Mouse (Mus musculus) left cerebral cortex, postnatal 4 days (tissue): ENCODE measurements around the gene Bcl10. TPM values are rescaled to one million over a fixed set of nuclear protein-coding genes. Genes with fewer than 3 reads are reported as not detected.
"Not testable (repeated sequence)": the region's sequence is repeated elsewhere in the genome, so short reads cannot be mapped to it uniquely, and the experiment has no call there.

Experiments
- DNase-seq: peaks from one replicate; pipeline ENCODE4 v3.0.0-alpha.2; 2022
- intact Hi-C: fragments of 180-260 bp; cut with DNase I; formaldehyde crosslinking; loops from one replicate; pipeline ENCODE4 v1.15.1; 2025
- total RNA-seq, 2 experiments: library from RNA; stranded (reverse); gene quantifications; 2 replicates each; pipeline ENCODE4 v1.2.3; 2021

Gene Bcl10
- total RNA-seq, result 10 to 100 TPM; 18.3 to 19.4 TPM

- intact Hi-C loops, result no loop called here
- no peak for DNase-seq
These were observed at the start of gene Bcl10 for GRCm38 (mm10) chr3:145922019-145922854. Gene Bcl10 (plus strand): TSS chr3:145922804.

- DNase-seq, result no peak
- intact Hi-C loops, result no loop called here
These were observed 49.3 kb upstream of the Bcl10 start for GRCm38 (mm10) chr3:145873271-145873670.

GRCm38 (mm10) chr3:145874126-145874525 is 48.5 kb upstream of the Bcl10 start:
- intact Hi-C loops, result no loop called here
- peak; percentile 45 for DNase-seq

- intact Hi-C loops, result no loop called here
- DNase-seq, result no peak
These were observed 46.5 kb upstream of the Bcl10 start for GRCm38 (mm10) chr3:145876120-145876519.

GRCm38 (mm10) chr3:145878867-145879266 is 43.7 kb upstream of the Bcl10 start:
- intact Hi-C loops, DNase-seq: not testable (repeated sequence)

- no peak for DNase-seq
- intact Hi-C loops, result no loop called here
These were observed 42.3 kb upstream of the Bcl10 start for GRCm38 (mm10) chr3:145880335-145880734.

GRCm38 (mm10) chr3:145882076-145882874 is 40.3 kb upstream of the Bcl10 start:
- intact Hi-C loops, result no loop called here
- DNase-seq, result no peak

- intact Hi-C loops, result no loop called here
These were observed 39.4 kb upstream of the Bcl10 start for GRCm38 (mm10) chr3:145883233-145883632.

GRCm38 (mm10) chr3:145885376-145885775 is 37.2 kb upstream of the Bcl10 start:
- DNase-seq, result peak; percentile 50

More at GRCm38 (mm10) chr3:145883233-145883632, 39.4 kb upstream of the Bcl10 start:
- DNase-seq, result no peak

GRCm38 (mm10) chr3:145885851-145886464 is 36.6 kb upstream of the Bcl10 start:
- no peak for DNase-seq
- intact Hi-C loops, result no loop called here

More at GRCm38 (mm10) chr3:145885376-145885775, 37.2 kb upstream of the Bcl10 start:
- intact Hi-C loops, result no loop called here

- DNase-seq, result no peak
- intact Hi-C loops, result no loop called here
These were observed 35.1 kb upstream of the Bcl10 start for GRCm38 (mm10) chr3:145887430-145887971.

- intact Hi-C loops, result loop anchor here (10.0 kb wide), 1 partner anchor 136 kb away; the partner anchor contains the start of gene Ddah1
- peak; percentile 37 for DNase-seq
These were observed 32.1 kb upstream of the Bcl10 start for GRCm38 (mm10) chr3:145890346-145891132.

GRCm38 (mm10) chr3:145892451-145892850 is 30.2 kb upstream of the Bcl10 start:
- DNase-seq, result no peak
- intact Hi-C loops, result loop anchor here (10.0 kb wide), 1 partner anchor 138 kb away; the partner anchor contains the start of gene Ddah1

- intact Hi-C loops, result loop anchor here (10.0 kb wide), 1 partner anchor 139 kb away; the partner anchor contains the start of gene Ddah1
- DNase-seq, result peak; percentile 21
These were observed 28.5 kb upstream of the Bcl10 start for GRCm38 (mm10) chr3:145894131-145894530.

- intact Hi-C loops, result loop anchor here (10.0 kb wide), 1 partner anchor 143 kb away; the partner anchor contains the start of gene Ddah1
- no peak for DNase-seq
These were observed 24.9 kb upstream of the Bcl10 start for GRCm38 (mm10) chr3:145897749-145898148.

- intact Hi-C loops, result loop anchor here (10.0 kb wide), 1 partner anchor 145 kb away; the partner anchor contains the start of gene Ddah1
- peak; percentile 33 for DNase-seq
These were observed 22.8 kb upstream of the Bcl10 start for GRCm38 (mm10) chr3:145899832-145900231.

GRCm38 (mm10) chr3:145903530-145903929 is 19.1 kb upstream of the Bcl10 start:
- intact Hi-C loops, result no loop called here
- DNase-seq, result no peak

- intact Hi-C loops, result loop anchor here (1.0 kb wide), 1 partner anchor 321 kb away; no protein-coding TSS in a partner anchor
These were observed 17.5 kb upstream of the Bcl10 start for GRCm38 (mm10) chr3:145904850-145905776.

More at GRCm38 (mm10) chr3:145904850-145905776, 17.5 kb upstream of the Bcl10 start:
- DNase-seq, result peak; percentile 58
